Mouse (Mus musculus): ENCODE data around the gene Hrh1. TPM values are rescaled to one million over a fixed set of nuclear protein-coding genes. Genes with fewer than 3 reads are reported as not detected.
A peak's percentile ranks its signal among the peaks of the same experiment; 100 is the strongest.

Gene Hrh1
- polyA plus RNA-seq, 1 experiment from 2014 or later = 0.30 TPM

DNA sequence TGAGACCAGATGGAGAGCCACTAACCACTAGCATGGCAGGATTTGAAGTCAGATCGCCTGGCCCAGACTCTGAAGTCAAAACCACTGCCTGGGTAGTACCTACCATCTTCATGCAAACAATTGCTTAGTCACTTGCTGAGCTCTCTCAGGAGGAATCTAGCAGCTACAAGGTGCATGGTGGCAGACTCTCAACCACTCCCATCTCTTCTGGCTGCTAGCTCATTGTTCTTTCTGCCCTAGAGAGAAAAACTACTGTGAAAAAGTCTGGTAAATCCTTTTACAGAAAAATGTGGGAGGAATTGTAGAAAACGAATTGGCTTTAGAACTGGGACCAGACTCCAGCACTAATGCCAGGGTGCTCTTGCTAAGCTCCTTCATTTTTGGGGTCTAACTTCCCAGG lies 7.6 kb upstream of the Hrh1 start:
- Histone ChIP-seq H3K27me3 (replicated peaks; ENCODE audit: low read depth, poor library complexity, severe bottlenecking) (peaks cover 32% of the 10 kb centered on the region), H3K36me3 (replicated peaks) (no peaks in the 10 kb centered on the region), H3K9me3 (no peaks in the 10 kb centered on the region), H3K27ac (replicated peaks) (no peak overlapping the region), H3K4me3 (no peak overlapping the region), H3K4me1 (no peaks in the 10 kb centered on the region)
- 77% methylated on average over 2 of the region's 2 CpGs for WGBS
- DNase-seq (ENCODE audit: low spot score) = no peak

DNA sequence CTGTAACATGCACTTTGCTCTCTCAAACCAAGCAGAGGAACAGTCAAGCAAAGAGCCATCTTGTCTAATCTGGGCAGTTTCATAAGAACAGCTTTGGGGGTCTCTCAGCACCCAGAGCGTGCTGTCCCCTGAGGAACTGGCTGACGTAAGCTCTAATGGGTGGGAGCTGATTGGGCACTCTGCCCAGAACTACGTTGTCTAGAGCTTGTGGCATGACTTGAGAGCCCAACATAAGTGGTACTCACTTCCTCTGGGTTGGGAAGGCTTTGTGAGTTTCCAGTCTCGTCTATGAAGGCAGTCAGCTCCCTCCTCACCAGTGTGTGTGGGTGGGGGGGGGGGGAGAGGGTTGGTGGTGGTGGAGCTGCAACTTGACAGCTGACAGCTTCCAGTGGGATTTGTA lies 2.8 kb upstream of the Hrh1 start:
- H3K36me3 ChIP-seq (replicated peaks) = no peaks in the 10 kb centered on the region
- DNase-seq (ENCODE audit: low spot score) = no peak
- H3K27me3 ChIP-seq (replicated peaks; ENCODE audit: low read depth, poor library complexity, severe bottlenecking) = peaks cover 81% of the 10 kb centered on the region
- no peak overlapping the region for H3K27ac ChIP-seq (replicated peaks)
- no peaks in the 10 kb centered on the region for H3K9me3 ChIP-seq
- H3K4me3 ChIP-seq = no peak overlapping the region
- 76% methylated on average over 4 of the region's 4 CpGs for WGBS
- H3K4me1 ChIP-seq = peaks cover 18% of the 10 kb centered on the region

DNA sequence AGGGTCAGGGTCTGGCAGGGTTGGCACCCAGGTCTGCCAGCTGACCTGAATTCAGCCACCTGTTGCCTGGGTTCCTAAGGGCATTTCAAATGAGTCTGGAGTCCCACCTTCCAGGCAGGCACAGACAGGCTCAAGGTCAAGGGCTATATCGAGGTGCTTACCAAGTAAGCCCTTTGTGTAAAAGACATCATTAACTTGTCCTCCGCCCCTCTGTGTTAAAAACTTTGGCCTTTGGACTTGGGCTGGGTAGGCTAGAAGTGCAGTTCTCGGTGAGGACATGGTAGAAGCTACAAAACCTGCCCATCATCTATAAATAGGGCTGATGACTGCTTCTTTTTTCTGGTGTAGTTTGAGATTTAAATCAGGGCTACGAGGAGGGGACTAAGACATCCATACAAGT lies 1.1 kb upstream of the Hrh1 start:
- H3K27ac ChIP-seq (replicated peaks) = no peak overlapping the region
- H3K4me1 ChIP-seq = peaks cover 18% of the 10 kb centered on the region
- H3K4me3 ChIP-seq = no peak overlapping the region
- 67% methylated on average over 4 of the region's 4 CpGs for WGBS
- DNase-seq (ENCODE audit: low spot score) = no peak
- H3K36me3 ChIP-seq (replicated peaks) = no peaks in the 10 kb centered on the region
- H3K9me3 ChIP-seq = no peaks in the 10 kb centered on the region
- H3K27me3 ChIP-seq (replicated peaks; ENCODE audit: low read depth, poor library complexity, severe bottlenecking) = peaks cover 90% of the 10 kb centered on the region

DNA sequence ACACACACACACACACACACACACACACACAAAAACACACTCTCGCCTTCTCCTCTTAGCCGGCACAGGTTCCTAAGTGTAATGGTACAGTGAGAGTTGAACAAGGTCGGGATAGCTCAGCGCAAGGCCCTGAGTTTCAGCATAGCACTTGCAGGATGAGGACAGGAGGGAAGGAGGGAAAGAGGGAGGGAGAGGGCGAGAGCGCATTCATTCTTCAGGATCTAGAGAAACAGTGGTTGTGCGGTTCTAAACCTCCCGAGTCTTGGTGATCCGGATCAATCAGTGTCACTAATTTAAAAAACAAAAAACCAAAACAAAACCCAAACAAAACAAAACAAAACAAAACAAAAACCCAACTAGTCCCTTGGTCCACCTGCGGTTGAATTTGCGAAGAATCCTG lies 456 bp upstream of the Hrh1 start:
- no peak for DNase-seq (ENCODE audit: low spot score)
- 0 out of 2 replicates have a peak, but pooled peaks cover 3% of the 10 kb centered on the region for H3K9me3 ChIP-seq
- H3K27me3 ChIP-seq (replicated peaks; ENCODE audit: low read depth, poor library complexity, severe bottlenecking) = peaks cover 91% of the 10 kb centered on the region

DNA sequence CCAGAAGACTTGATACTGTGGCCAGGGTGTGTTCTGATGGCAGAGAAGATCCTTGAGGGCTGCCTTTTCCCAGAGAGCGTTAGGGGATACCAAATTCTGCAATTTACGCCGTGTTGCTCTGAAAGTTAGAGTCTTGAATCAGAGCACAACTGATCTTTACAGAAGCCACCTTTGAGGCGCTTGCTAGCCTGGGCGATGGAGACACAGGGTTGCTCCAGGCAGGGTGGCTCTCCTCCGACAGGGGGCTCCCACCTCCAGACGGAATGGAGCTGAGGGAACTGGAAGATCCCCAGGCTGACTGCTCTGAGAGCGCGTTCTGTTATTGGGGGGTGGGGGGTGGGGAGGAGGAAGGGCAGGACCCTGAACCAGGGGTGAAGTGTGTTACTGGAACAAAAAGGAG lies 890 bp downstream of the Hrh1 start:
- Histone ChIP-seq H3K4me1 (peaks cover 20% of the 10 kb centered on the region), H3K4me3 (peak overlapping the region; percentile 71), H3K27ac (replicated peaks) (no peak overlapping the region), H3K36me3 (replicated peaks) (no peaks in the 10 kb centered on the region), H3K27me3 (replicated peaks; ENCODE audit: low read depth, poor library complexity, severe bottlenecking) (peaks cover 80% of the 10 kb centered on the region), H3K9me3 (0 out of 2 replicates have a peak, but pooled peaks cover 3% of the 10 kb centered on the region)
- peak; percentile 53 for DNase-seq (ENCODE audit: low spot score)
- WGBS = 3% methylated on average over 9 of the region's 9 CpGs

More for the DNA sequence above, 456 bp upstream of the Hrh1 start:
- H3K27ac ChIP-seq (replicated peaks) = no peak overlapping the region
- WGBS = 2% methylated on average over 11 of the region's 11 CpGs
- no peaks in the 10 kb centered on the region for H3K36me3 ChIP-seq (replicated peaks)
- H3K4me3 ChIP-seq = peak overlapping the region; percentile 71
- H3K4me1 ChIP-seq = peaks cover 18% of the 10 kb centered on the region

DNA sequence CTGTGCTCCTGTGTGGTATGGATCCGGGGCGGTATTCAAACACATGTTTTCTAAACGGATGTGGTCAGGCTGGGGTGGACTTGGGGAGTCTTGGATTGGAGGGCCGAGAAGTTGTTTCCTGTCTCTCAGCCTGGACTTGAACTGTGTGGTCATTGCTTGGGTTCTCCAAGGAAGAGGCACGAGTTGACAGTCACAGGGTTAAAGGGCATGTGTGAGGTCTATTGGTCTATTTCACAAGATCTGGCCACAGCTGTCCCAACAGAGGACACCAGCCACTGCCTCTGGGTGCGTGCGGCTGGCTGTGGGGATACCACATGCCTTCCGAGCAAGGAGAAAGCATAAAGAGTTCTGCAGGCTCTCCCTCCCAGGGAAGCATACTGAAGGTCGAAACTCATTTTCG lies 2.7 kb downstream of the Hrh1 start:
- no peak for DNase-seq (ENCODE audit: low spot score)
- Histone ChIP-seq H3K4me1 (peaks cover 27% of the 10 kb centered on the region), H3K4me3 (no peak overlapping the region), H3K27ac (replicated peaks) (no peak overlapping the region), H3K36me3 (replicated peaks) (no peaks in the 10 kb centered on the region), H3K9me3 (0 out of 2 replicates have a peak, but pooled peaks cover 3% of the 10 kb centered on the region), H3K27me3 (replicated peaks; ENCODE audit: low read depth, poor library complexity, severe bottlenecking) (peaks cover 73% of the 10 kb centered on the region)
- WGBS = 81% methylated on average over 10 of the region's 10 CpGs

DNA sequence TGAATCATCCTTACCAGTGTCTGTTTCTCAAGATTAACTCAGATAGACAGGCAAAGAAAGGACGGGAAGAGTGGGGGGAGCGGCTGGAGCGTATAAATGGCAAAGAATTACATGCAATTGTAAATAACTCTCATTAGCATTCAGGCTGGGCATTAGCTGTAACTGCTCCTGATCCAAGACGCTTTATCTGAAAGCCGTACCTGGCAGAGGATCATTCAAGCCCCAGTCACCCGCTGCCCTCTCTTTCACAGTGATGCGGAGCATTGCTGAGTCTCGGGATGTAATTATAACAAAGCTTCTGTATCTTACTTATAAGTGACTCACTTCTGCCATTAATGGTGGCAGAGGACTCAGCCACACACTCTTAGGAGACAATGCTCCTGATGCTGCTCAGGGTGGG lies 3.1 kb downstream of the Hrh1 start:
- Histone ChIP-seq H3K4me3 (no peak overlapping the region), H3K9me3 (0 out of 2 replicates have a peak, but pooled peaks cover 3% of the 10 kb centered on the region), H3K4me1 (peaks cover 27% of the 10 kb centered on the region), H3K27me3 (replicated peaks; ENCODE audit: low read depth, poor library complexity, severe bottlenecking) (peaks cover 68% of the 10 kb centered on the region), H3K27ac (replicated peaks) (no peak overlapping the region), H3K36me3 (replicated peaks) (no peaks in the 10 kb centered on the region)
- DNase-seq (ENCODE audit: low spot score) = no peak
- WGBS = 91% methylated on average over 8 of the region's 8 CpGs

DNA sequence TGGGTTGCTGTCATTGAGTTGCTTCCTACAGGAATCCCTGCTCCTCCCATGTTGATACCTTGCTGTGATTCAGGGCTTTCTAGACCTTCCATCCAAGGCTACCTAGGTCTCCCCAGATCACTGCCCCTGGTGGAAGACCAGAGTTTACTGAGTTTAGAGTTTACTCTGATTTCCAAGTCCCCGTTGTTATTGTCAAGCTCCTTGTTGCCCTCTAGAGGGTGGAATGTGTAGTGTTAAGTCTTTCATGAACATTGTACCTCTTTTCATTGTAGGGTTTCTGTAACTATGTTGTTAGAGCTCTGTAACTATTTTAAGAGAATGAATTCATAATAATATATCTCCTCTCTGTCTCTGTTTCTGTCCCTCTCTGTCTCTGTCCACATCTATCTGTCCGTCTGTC lies 4.4 kb downstream of the Hrh1 start:
- 0 out of 2 replicates have a peak, but pooled peaks cover 3% of the 10 kb centered on the region for H3K9me3 ChIP-seq
- DNase-seq (ENCODE audit: low spot score) = no peak
- H3K27ac ChIP-seq (replicated peaks) = no peak overlapping the region
- H3K36me3 ChIP-seq (replicated peaks) = no peaks in the 10 kb centered on the region
- 82% methylated on average over 2 of the region's 2 CpGs for WGBS
- peaks cover 55% of the 10 kb centered on the region for H3K27me3 ChIP-seq (replicated peaks; ENCODE audit: low read depth, poor library complexity, severe bottlenecking)
- no peak overlapping the region for H3K4me3 ChIP-seq
- H3K4me1 ChIP-seq = peaks cover 25% of the 10 kb centered on the region

DNA sequence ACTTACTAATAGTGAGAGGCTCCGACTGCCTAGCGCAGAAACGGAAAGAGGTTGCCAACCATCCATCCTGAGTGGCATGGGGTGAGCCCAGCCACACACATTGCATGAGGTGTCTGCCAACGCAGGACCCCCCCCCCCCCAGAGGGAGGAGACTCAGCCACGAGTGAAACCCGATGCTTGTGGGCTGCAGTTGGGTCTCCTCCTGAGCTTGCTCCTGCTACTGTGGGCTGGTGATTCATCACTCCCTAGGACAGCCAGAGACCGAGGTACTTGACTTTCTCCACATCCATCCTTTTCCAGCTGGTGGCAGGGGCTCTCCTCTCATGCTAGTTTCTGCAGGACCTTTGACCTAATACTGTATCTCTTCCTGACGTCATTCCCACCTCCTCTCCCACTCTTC lies 5.9 kb downstream of the Hrh1 start:
- Histone ChIP-seq H3K27me3 (replicated peaks; ENCODE audit: low read depth, poor library complexity, severe bottlenecking) (peaks cover 44% of the 10 kb centered on the region), H3K36me3 (replicated peaks) (no peaks in the 10 kb centered on the region), H3K9me3 (0 out of 2 replicates have a peak, but pooled peaks cover 3% of the 10 kb centered on the region), H3K4me1 (peaks cover 16% of the 10 kb centered on the region), H3K4me3 (no peak overlapping the region), H3K27ac (replicated peaks) (no peak overlapping the region)
- 50% methylated on average over 8 of the region's 8 CpGs for WGBS
- DNase-seq (ENCODE audit: low spot score) = no peak

DNA sequence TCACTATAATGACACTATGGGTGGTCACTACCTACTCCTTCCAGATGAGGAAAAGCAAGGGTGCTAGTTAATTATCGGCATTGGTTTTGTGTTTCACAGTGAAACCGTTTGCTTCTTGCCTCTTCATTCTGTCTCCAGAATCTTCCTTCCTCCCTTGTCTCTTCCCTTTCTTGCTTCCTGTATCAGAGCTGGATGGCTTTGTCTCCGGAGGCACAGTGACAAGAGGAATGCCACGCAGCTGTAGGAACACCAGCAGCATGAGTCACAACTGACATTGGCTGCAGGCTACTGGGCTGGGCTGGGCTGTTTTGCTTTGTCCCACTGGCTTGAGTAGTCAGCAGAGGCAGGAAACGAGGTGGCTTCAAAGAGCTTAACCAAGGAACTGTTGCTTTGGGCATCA lies 6.4 kb downstream of the Hrh1 start:
- 0 out of 2 replicates have a peak, but pooled peaks cover 3% of the 10 kb centered on the region for H3K9me3 ChIP-seq
- 58% methylated on average over 5 of the region's 5 CpGs for WGBS
- no peak overlapping the region for H3K4me3 ChIP-seq
- H3K4me1 ChIP-seq = peaks cover 13% of the 10 kb centered on the region
- H3K36me3 ChIP-seq (replicated peaks) = no peaks in the 10 kb centered on the region
- no peak for DNase-seq (ENCODE audit: low spot score)
- peaks cover 44% of the 10 kb centered on the region for H3K27me3 ChIP-seq (replicated peaks; ENCODE audit: low read depth, poor library complexity, severe bottlenecking)
- H3K27ac ChIP-seq (replicated peaks) = no peak overlapping the region

DNA sequence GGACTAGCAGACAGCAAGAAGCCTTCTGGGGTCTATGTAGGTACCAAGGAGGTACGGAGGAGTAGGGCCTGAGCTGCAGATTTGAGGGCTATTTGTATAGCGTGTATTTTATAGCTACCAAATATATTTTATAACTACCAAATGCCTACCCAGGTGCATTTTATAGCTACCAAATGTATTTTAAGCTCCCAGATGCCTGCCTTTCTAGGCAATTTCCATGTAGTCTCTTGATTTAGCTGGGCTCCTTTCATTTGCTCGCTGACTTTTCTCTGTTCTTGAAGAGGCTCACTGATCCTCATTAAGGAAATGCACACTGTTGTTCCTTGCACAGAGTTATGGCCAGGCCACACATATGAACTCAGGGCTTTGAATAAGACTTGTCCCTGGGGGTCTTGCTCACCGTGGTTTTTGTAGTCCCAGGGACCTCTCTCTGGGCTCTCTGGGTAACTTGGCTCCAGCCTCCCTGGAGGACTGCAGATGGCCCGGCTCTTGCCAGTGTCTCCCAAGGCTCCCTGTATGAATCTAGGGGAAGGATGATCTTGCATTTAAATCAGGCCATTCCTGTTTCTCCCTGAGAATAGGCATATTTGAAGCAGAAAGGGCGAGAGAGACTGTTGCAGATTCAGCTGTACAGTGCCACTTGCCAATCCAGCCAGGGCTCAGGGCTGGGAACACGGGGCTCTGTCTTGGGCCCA lies 7.2 kb downstream of the Hrh1 start:
- Histone ChIP-seq H3K36me3 (replicated peaks) (no peaks in the 10 kb centered on the region), H3K4me1 (peaks cover 13% of the 10 kb centered on the region), H3K4me3 (no peak overlapping the region), H3K27me3 (replicated peaks; ENCODE audit: low read depth, poor library complexity, severe bottlenecking) (peaks cover 38% of the 10 kb centered on the region), H3K27ac (replicated peaks) (no peak overlapping the region), H3K9me3 (0 out of 2 replicates have a peak, but pooled peaks cover 3% of the 10 kb centered on the region)
- DNase-seq (ENCODE audit: low spot score) = no peak
- WGBS = 82% methylated on average over 7 of the region's 7 CpGs

DNA sequence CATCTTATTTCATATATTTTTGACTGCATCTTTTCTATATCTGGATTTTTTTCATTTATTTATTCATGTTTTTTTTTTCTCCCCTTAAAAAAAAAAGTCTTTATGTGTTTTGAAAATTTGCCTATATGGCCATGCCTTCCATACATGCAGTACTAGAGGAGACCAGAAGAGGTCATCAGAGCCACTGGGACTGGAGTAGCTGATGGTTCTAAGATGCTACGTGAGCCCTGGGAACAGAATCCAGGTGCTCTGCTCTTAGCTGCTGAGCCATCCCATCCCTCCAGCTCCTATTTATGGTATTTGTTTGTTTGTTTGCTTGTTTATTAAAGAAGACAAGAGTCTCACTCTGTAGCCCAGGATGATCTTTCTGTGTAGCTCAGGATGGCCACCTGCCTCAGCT lies 8.9 kb downstream of the Hrh1 start:
- Histone ChIP-seq H3K4me1 (peaks cover 13% of the 10 kb centered on the region), H3K9me3 (0 out of 2 replicates have a peak, but pooled peaks cover 3% of the 10 kb centered on the region), H3K4me3 (no peak overlapping the region), H3K27ac (replicated peaks) (no peak overlapping the region), H3K36me3 (replicated peaks) (no peaks in the 10 kb centered on the region), H3K27me3 (replicated peaks; ENCODE audit: low read depth, poor library complexity, severe bottlenecking) (peaks cover 21% of the 10 kb centered on the region)
- WGBS = 35% methylated on average over 1 of the region's 1 CpGs
- DNase-seq (ENCODE audit: low spot score) = no peak

DNA sequence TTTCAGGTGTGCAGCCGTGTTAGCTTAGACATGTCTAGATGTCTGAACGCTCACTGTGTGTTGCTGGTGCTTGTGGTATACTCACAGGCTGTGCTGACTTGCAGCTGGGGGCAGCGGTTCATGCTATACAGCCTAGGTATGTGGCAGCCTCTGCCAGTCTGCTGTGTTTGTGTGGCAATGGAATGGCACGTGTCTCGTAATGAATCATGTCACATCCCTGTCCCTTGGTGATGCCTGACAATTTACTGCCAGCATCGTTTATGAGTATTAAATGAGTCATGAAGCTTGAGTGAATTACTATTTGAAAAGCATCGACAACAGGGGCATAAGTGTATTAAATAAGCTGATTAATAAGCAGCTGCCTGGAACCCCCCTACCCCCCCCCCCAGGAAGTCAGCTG lies 9.3 kb downstream of the Hrh1 start:
- 91% methylated on average over 7 of the region's 7 CpGs for WGBS
- no peak for DNase-seq (ENCODE audit: low spot score)

More for the DNA sequence above, 9.3 kb downstream of the Hrh1 start:
- Histone ChIP-seq H3K36me3 (replicated peaks) (no peaks in the 10 kb centered on the region), H3K9me3 (0 out of 2 replicates have a peak, but pooled peaks cover 3% of the 10 kb centered on the region), H3K4me3 (no peak overlapping the region), H3K4me1 (peaks cover 15% of the 10 kb centered on the region), H3K27ac (replicated peaks) (no peak overlapping the region), H3K27me3 (replicated peaks; ENCODE audit: low read depth, poor library complexity, severe bottlenecking) (peaks cover 17% of the 10 kb centered on the region)
